Mouse (Mus musculus) heart, adult 18-20 months (tissue): ENCODE data around the gene Slc22a7. TPM values are rescaled to one million over a fixed set of nuclear protein-coding genes. Genes with fewer than 3 reads are reported as not detected.

Experiments
- DNase-seq, 2 experiments: peaks; one replicate each; pipeline ENCODE4 v3.0.0; 2021 to 2022; ENCODE audit warnings: mixed read lengths in 1 of 2
- long read RNA-seq, 2 experiments: library from polyadenylated mRNA; stranded (forward); transcript quantifications; one replicate each; pipeline ENCODE4 v2.0.0; 2021
- total RNA-seq, 2 experiments: library from RNA; stranded (reverse); gene quantifications; 2 replicates each; pipeline ENCODE4 v1.2.3; 2021

Gene Slc22a7
- total RNA-seq = not detected
- long read RNA-seq, experiment 1 = 0 reads
- long read RNA-seq, experiment 2 = 0 reads

- no peak for DNase-seq
Observed at GRCm38 (mm10) chr17:46438298-46438873, at the start of gene Slc22a7. Gene Slc22a7 (minus strand): TSS chr17:46438457.

DNA sequence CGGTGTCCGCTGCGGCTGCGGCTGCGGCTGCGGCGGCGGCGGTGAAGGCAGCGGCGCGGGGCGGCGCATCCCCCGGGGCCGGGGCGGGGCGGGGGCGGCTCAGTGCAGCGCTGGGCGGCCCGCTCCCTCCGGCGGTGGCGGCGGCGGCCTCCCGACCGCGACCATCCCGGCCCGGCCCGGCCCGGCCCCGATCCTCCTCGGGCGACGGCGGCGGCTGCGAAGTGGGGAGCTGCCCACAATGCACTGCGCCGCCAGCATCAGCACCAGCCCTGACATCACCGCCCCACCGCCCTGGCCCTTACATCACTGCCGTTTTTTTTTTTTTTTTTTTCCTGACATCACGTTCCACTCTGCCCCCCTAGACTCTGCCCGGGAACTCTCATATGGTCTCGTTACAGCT lies 49.2 kb upstream of the Slc22a7 start, which contains the start of gene Ttbk1:
Ttbk1 (minus strand) TSS at position 245 of the 400 bp plus-strand sequence.
- DNase-seq = no peak

DNA sequence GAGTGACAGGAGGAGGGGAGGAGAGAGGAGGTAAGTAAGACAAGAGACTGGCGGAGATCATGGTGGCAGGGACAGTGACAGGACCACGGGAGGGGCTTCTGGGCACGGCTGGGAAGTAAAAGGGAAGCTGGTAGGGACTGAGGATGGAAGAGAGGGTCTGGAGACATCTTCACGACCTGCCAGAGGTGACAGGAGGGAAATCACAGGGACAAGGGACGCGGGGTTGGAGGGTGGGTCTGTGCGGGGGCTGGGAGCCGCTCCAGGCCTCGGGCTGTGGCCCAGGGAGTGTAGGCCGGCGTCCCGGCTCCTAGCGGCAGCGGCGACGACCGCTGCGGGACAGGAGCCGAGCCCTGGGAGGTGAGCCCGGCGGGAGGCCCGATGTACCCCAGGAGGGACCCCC lies 48.7 kb upstream of the Slc22a7 start:
- no peak for DNase-seq

- no peak for DNase-seq
Observed at GRCm38 (mm10) chr17:46484461-46484875, 46.2 kb upstream of the Slc22a7 start.

GRCm38 (mm10) chr17:46484021-46484431 lies 45.8 kb upstream of the Slc22a7 start:
- DNase-seq = peak in 1 of 2 experiments; percentile 11

DNA sequence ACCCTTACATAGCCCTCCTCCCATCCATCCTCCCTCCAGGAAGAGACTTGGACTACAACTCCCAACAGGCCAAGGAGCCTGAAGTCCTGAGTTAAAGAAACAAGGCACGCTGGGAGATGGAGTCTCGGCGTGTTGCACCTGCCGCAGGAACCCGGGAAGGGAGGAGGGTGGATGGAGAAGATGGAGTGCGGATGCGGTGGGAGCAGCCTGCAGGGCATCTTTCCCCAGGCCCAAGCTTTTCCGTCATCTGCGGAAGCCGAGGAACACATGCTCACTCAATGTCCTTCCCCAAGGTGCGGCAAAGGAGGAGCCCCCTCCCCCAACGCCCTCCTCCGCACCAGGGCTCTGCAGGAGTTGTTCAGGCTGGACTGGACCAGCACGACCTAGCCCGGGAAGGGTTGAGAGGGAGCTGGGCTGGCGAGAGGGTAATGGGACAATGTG lies 45.3 kb upstream of the Slc22a7 start:
- peak; percentile 22 to 38 for DNase-seq

DNA sequence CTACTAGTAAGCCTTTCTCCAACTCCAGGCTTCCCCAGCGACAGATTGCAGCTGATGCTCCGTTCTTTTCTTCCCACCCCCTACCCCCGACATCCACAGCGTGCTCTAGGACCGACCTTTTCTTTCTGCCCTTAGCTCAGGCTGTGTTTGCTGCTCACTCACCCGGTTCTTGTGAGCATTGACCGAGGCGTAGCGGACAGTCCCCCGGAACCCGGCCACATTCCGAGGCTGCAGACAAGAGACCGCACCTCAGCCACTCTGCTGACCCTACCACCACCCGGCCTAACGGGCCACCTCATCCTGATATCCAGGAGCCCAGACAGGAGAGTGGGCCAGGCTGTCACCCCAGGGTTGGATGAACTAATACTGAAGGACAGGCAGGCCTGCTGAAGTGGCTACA lies 39.0 kb upstream of the Slc22a7 start:
- no peak for DNase-seq

- DNase-seq = no peak
Observed at GRCm38 (mm10) chr17:46476601-46477000, 38.3 kb upstream of the Slc22a7 start.

GRCm38 (mm10) chr17:46467830-46468229 lies 29.6 kb upstream of the Slc22a7 start:
- no peak for DNase-seq

DNA sequence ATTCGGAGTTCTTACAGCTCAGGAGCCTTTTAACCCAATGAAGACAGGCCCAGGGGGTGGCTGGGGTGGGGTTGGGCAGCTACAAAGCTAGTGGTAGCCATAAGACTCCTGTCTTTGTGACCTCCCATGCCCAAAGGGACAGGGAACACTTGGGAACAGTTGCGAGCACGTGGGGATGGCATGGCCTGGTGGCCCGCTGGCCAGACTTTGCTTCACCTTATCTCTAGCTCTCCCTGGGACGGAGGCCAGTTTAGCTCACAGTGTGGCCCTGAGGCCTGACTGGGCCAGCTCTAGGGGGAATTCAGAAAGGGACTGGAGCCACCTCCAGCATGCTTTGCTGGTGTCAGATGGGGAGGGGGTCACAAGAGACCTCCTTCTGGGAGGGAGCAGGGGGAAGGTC lies 24.0 kb upstream of the Slc22a7 start:
- peak; percentile 78 to 84 for DNase-seq

DNA sequence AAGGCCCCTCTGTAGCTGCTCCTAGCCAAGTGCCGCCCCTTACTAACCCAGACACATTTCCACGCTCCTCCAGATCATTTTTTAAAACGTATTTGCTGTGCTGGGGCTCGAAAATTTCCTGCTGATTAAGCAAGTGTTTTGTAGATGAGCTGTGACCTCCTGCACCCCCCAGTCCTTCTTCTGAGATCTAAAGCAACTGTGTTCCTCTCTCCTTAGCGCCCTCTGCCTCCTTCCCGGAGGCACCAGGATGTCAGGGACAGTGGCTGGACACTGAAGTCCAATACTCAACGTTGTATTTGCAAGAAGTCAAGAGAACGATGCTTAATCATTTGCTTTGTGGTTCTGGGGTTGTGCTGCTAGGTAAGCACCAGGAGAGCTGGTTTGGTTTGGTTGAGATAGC lies 23.1 kb upstream of the Slc22a7 start:
- DNase-seq = no peak

- DNase-seq = no peak
Observed at GRCm38 (mm10) chr17:46460673-46461072, 22.4 kb upstream of the Slc22a7 start.

DNA sequence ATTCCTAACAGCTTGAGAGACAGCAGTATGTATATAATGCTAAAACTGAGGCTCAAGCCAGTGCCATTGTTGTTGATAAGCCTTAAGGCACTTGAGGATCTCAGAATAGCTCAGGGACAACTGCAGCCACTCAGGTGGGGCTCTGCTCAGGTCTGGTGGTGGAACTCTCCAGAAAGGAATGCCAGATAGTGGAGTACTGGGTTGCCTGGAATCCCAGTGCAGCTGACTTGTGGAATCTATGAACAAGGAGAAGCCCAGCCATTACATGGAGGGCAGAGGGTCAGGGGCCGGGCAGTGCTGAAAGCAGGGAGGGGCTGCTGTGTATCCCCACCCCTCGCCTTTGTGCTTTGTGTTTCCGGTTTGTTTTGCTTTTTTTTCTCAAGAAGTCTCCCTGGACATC lies 20.2 kb upstream of the Slc22a7 start:
- DNase-seq = peak in 1 of 2 experiments; percentile 54

DNA sequence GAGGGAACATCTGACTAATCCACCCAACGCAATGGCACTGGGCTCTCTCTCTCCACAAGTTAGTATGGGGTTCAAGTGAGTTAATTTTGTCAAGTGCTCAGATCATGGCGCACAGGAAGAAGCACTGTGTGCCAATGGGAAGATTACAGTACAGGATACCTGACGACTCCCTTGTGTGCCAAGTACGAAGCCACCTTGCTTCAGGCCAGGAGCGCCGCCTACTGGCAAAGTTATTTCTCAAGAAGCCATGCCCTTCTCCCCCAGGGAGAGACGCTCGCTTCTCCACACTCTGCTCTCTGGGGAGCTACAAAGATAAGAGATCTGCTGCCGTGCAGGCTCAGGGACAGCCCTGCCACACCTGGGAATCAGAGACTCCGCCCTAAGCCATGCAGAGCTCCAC lies 19.5 kb upstream of the Slc22a7 start:
- DNase-seq = peak in 1 of 2 experiments; percentile 42

- DNase-seq = peak in 1 of 2 experiments; percentile 38
Observed at GRCm38 (mm10) chr17:46455110-46455691, 16.9 kb upstream of the Slc22a7 start.

GRCm38 (mm10) chr17:46454539-46454938 lies 16.3 kb upstream of the Slc22a7 start:
- no peak for DNase-seq

DNA sequence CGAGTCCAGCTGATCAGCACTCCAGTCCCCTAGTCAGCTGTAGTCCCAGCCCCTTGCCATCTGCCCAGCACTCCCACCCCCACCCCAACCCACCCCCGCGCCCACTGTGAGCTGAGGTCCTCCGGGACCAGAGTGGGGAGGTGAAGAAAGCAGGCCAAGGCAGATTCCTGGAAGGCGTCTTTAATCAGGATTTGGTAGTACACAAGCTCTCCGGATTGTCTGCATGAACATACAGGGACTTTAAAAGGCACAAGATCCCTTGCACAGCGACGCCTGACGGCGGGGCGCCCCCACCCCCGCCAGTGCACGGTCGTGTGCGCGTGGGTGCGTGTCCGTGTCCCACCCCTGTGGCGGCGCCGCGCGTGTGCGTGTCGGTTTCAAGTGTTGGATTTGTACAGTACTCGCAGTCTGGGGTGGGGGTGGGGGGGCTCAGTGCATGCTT lies 15.7 kb upstream of the Slc22a7 start:
- no peak for DNase-seq

GRCm38 (mm10) chr17:46453302-46453948 lies 15.2 kb upstream of the Slc22a7 start:
- DNase-seq = no peak

GRCm38 (mm10) chr17:46452683-46453082 lies 14.4 kb upstream of the Slc22a7 start:
- DNase-seq = no peak

DNA sequence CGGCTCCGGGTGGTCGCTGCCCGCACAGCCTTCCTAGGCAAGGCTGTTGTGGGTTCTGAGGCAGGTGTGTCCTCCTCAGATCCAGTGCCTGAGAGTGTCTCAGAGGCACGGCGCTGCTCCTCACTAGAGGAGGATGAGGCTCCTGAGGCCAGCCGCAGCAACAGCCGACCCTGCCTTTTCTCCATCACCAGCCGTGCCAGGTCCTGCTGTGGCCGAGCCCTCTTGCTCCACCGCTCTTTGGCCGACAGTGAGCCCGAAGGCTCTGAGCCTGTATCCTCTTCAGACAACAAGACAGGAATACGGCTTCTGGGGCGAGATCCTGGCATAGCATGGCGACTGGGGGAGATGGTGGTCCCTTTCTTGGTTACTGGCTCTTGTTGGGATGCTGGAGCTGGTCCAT lies 8.0 kb upstream of the Slc22a7 start:
- no peak for DNase-seq

DNA sequence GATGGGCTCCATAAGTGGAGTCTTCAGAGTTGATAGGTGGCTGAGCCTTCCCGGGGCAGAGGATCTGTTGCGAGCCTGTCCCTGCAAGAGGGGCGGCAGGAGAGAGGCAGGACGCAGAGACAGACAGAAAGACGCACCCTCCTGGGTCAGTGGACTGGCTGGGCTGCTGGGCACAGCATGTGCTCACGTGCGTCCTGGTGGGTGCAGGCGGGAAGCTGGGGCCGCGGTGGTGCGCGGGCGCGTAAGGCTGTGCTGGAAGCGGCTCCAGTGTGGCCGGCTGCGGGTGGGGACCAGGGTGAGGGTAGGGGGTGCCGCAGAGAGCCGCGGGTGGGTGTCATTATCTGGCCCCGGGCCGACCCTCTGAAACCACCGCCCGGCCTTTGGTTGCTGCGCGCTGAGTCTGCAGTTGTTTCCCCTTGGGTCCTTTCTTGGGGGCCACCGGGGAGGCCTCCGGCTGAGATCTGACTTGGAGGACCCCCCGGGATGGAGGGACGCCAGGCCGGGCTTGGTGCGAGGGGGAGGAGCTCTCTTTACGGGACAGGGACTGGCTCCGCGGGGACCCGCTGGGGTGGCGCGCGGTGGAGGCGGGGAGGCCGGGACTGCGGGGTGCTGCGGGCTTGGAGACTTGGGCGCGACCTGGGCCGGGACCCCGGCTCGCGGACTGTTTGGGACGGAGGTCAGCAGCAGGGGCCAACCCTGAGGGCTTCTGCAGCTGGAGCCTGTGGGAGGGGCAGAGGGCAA lies 6.8 kb upstream of the Slc22a7 start:
- no peak for DNase-seq

DNA sequence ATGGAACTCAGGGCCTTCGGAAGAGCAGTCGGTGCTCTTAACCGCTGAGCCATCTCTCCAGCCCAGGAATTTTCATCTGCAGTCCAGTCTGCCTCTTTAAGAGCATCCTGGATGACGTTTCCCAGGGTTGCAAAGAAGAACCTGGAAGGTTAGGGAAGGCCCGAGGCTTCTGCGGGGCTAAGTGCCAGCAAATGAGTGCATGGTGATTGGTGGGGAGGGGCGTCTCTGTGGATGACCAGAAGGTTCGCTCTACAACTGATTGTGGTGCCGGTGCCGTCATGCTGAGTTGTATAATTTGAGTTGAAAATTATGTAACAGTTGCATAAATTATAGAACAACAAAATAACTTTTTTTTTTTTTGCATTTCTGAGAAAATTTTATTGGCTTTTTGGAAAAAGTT lies 919 bp upstream of the Slc22a7 start:
- no peak for DNase-seq
